Mouse (Mus musculus) C2C12 (cell line): ENCODE measurements at regions not wholly inside any gene's neighbourhood (a gene's known extent, or its start where the extent isn't known, plus 50 kb on each side); places are given as distances from the start of the nearest gene placed in this dataset.

Source experiments
- CEBPB ChIP-seq: IDR thresholded peaks from one replicate; pipeline ENCODE4 v1.6.1; 2011; ENCODE audit warnings: low read depth, mild to moderate bottlenecking, control low read depth, moderate library complexity
- CTCF ChIP-seq: IDR thresholded peaks from one replicate; pipeline ENCODE4 v1.5.1; 2011; ENCODE audit not compliant: control insufficient read depth, insufficient read depth, insufficient read length
- FOSL1 ChIP-seq: IDR thresholded peaks from one replicate; pipeline ENCODE4 v1.8.0; 2011; ENCODE audit warnings: mild to moderate bottlenecking, low read length; ENCODE audit not compliant: poor library complexity, insufficient read depth, severe bottlenecking
- MAX ChIP-seq: IDR thresholded peaks from one replicate; pipeline ENCODE4 v1.6.1; 2011; ENCODE audit warnings: mild to moderate bottlenecking, control low read depth
- MYOD1 ChIP-seq: IDR thresholded peaks from one replicate; pipeline ENCODE4 v1.6.1; 2011; ENCODE audit warnings: low read depth; ENCODE audit not compliant: control insufficient read depth, insufficient read length
- MYOG ChIP-seq: IDR thresholded peaks from one replicate; pipeline ENCODE4 v1.6.1; 2011; ENCODE audit not compliant: control insufficient read depth, insufficient read length; ENCODE audit errors: extremely low read depth
- USF1 ChIP-seq: IDR thresholded peaks from one replicate; pipeline ENCODE4 v1.6.1; 2011; ENCODE audit warnings: low read depth, mild to moderate bottlenecking, control low read depth, moderate library complexity

GRCm38 (mm10) chr11:45799732-45800386 lies 52.0 kb upstream of the Clint1 start:
- TF ChIP-seq CTCF (no peak), USF1 (no peak), MYOG (no peak), MAX (no peak), CEBPB (no peak), MYOD1 (no peak), FOSL1 (no peak)
